12 mouse cellular contexts compared by ENCODE assay signal in genomic region chr17:46619683-46620357, GRCm38 (mm10). TPM values are rescaled to one million over a fixed set of nuclear protein-coding genes. Genes with fewer than 3 reads are reported as not detected.
DNase-seq lines count a peak whose midpoint lies in the region; ATAC-seq and TF ChIP-seq lines count a peak whose summit lies in the region.
"Had no signal": no experiment of that assay in that cellular context is flagged by ENCODE, and none has a peak within 500 bp of the region (broad histone marks: within the 10 kb centered on the region; RNA-seq: fewer than 3 reads in every experiment).

No protein-coding gene starts in this region.

- no peaks in the 10 kb centered on the region for H3K27me3 ChIP-seq in heart, embryonic 12.5 days (replicated peaks)
- H3K27me3 ChIP-seq in forebrain, postnatal 0 days (ENCODE audit: insufficient read depth, low read length) = no peaks in the 10 kb centered on the region
- H3K27me3 ChIP-seq in midbrain, embryonic 10.5 days (ENCODE audit: low read depth, poor library complexity, severe bottlenecking) = no peaks in the 10 kb centered on the region

- intact Hi-C loops in heart, postnatal 36 days (cut with DNase I) = no loop called here

- H3K9me3 ChIP-seq in heart, embryonic 12.5 days (replicated peaks) = no peaks in the 10 kb centered on the region
- no peaks in the 10 kb centered on the region for H3K9me3 ChIP-seq in ES-E14 (ENCODE audit: control insufficient read depth, insufficient read depth, low read depth, low read length)
- H3K9me3 ChIP-seq in forebrain, postnatal 0 days (ENCODE audit: low read length) = no peaks in the 10 kb centered on the region
- H3K9me3 ChIP-seq in midbrain, embryonic 10.5 days (replicated peaks) = no peaks in the 10 kb centered on the region
- H3K9me3 ChIP-seq: liver, embryonic 13.5 days had no signal

- H3K4me1 ChIP-seq in heart, embryonic 12.5 days (replicated peaks) = peaks cover 89% of the 10 kb centered on the region
- peaks cover 25 to 49% of the 10 kb centered on the region in 2 experiments for H3K4me1 ChIP-seq in ES-E14 (ENCODE audit: control insufficient read depth in 2 of 2, insufficient read depth in 2 of 2, low read length in 2 of 2, poor library complexity in 1 of 2)
- peaks cover 43% of the 10 kb centered on the region for H3K4me1 ChIP-seq in forebrain, postnatal 0 days (ENCODE audit: insufficient read depth)
- H3K4me1 ChIP-seq in midbrain, embryonic 10.5 days = peaks cover 84% of the 10 kb centered on the region

- H3K27ac ChIP-seq in heart, embryonic 12.5 days (ENCODE audit: poor library complexity, severe bottlenecking) = peak overlapping the region; percentile 93
- H3K27ac ChIP-seq in ES-E14 (ENCODE audit: insufficient read depth, low read depth, low read length, poor library complexity, severe bottlenecking) = no peak overlapping the region
- peak overlapping the region; percentile 64; the same call in 1 of the 2 replicates for H3K27ac ChIP-seq in forebrain, postnatal 0 days (ENCODE audit: low read depth, low read length)
- H3K27ac ChIP-seq in midbrain, embryonic 10.5 days (replicated peaks) = peak overlapping the region; percentile 93

- WGBS in heart, embryonic 12.5 days = 29% methylated on average over 16 of the region's 16 CpGs
- WGBS in forebrain, postnatal 0 days = 36% methylated on average over 16 of the region's 16 CpGs
- WGBS in midbrain, embryonic 10.5 days = 30% methylated on average over 16 of the region's 16 CpGs

- in situ Hi-C loops in ES-E14 (cut with MboI; ENCODE audit: low sequenced_read_pairs in 2 of 2, unreplicated experiment in 2 of 2) = no loop called here

- no peak for TF ChIP-seq CTCF in forebrain, postnatal 0 days (IDR thresholded peaks at IDR 0.05; ENCODE audit: low read depth)

- no peaks in the 10 kb centered on the region for H3K36me3 ChIP-seq in heart, embryonic 12.5 days
- H3K36me3 ChIP-seq in ES-E14 (ENCODE audit: control insufficient read depth, insufficient read depth, low read length, poor library complexity, severe bottlenecking) = no peaks in the 10 kb centered on the region; the same call in 1 of the 2 replicates
- no peaks in the 10 kb centered on the region for H3K36me3 ChIP-seq in forebrain, postnatal 0 days (ENCODE audit: insufficient read depth)
- H3K36me3 ChIP-seq in midbrain, embryonic 10.5 days = peaks cover 4% of the 10 kb centered on the region; the same call in 1 of the 2 replicates
- H3K36me3 ChIP-seq: liver, embryonic 13.5 days had no signal

- peak overlapping the region; percentile 54 for H3K4me2 ChIP-seq in heart, embryonic 12.5 days
- peak overlapping the region; percentile 16; the same call in 1 of the 2 replicates for H3K4me2 ChIP-seq in forebrain, postnatal 0 days (ENCODE audit: low read depth)

- H3K9ac ChIP-seq in heart, embryonic 12.5 days = peak overlapping the region; percentile 70
- peak overlapping the region; percentile 31; the same call in 1 of the 2 replicates for H3K9ac ChIP-seq in ES-E14 (ENCODE audit: insufficient read depth, low read depth, low read length, poor library complexity, severe bottlenecking)
- peak overlapping the region; percentile 39 for H3K9ac ChIP-seq in forebrain, postnatal 0 days
- H3K9ac ChIP-seq: liver, embryonic 13.5 days had no signal

- no peak overlapping the region for H3K4me3 ChIP-seq in heart, embryonic 12.5 days
- H3K4me3 ChIP-seq in ES-E14 (ENCODE audit: insufficient read depth in 1 of 2, low read depth in 1 of 2, low read length in 2 of 2, poor library complexity in 1 of 2, severe bottlenecking in 1 of 2) = peak overlapping the region in 1 of 2 experiments; percentile 51; a peak in 2 of 4 replicates
- no peak overlapping the region for H3K4me3 ChIP-seq in forebrain, postnatal 0 days (ENCODE audit: low read depth, low read length)
- peak overlapping the region; percentile 44 for H3K4me3 ChIP-seq in midbrain, embryonic 10.5 days
- H3K4me3 ChIP-seq: liver, embryonic 13.5 days had no signal

- DNase-seq in heart, postnatal 36 days = no peak
- DNase-seq in ES-E14 (ENCODE audit: low read depth, low spot score) (no peak), adipocyte (ENCODE audit: low spot score) (no peak)
- DNase-seq in forebrain, postnatal 0 days = no peak
- DNase-seq in midbrain, embryonic 10.5 days (ENCODE audit: low spot score) = peak; percentile 38
- DNase-seq in urinary bladder, adult 2 months (ENCODE audit: low spot score) = no peak
- no peak for DNase-seq in adrenal gland, adult 2 months
- DNase-seq: cerebellum, adult 2 months; heart, postnatal 4 days; liver, embryonic 13.5 days; thymus, adult 18-20 months had no signal

- ATAC-seq in heart, embryonic 12.5 days (ENCODE audit: insufficient number of reproducible peaks, low FRiP score) = no peak
- no peak for ATAC-seq in forebrain, postnatal 0 days

TF ChIP-seq in ES-E14, 5 proteins besides CTCF, POLR2A, EP300 and RAD21:
- TF ChIP-seq ZNF384 (IDR thresholded peaks at IDR 0.05; ENCODE audit: low read depth, low read length) (no peak), ZC3H11A (IDR thresholded peaks at IDR 0.05; ENCODE audit: borderline replicate concordance, low read depth, low read length) (no peak), CHD2 (IDR thresholded peaks at IDR 0.05; ENCODE audit: low read depth, low read length) (no peak), MAFK (IDR thresholded peaks at IDR 0.05; ENCODE audit: insufficient read depth, low read depth, low read length) (no peak), HCFC1 (IDR thresholded peaks at IDR 0.05; ENCODE audit: borderline replicate concordance, insufficient read depth, low read length) (no peak)
TF ChIP-seq in ES-E14: peak in this region for 0.

RNA-seq across cellular contexts. Expression of gene Ptk7, which starts 9.5 kb away (rescaled TPM):
- 68.5 and 71.4 TPM in 2 replicates for polyA plus RNA-seq in heart, embryonic 12.5 days (2016; fragmentation: Nextera tagmentation; extraction: Ambion mirVana)
- 1 to 10 TPM; 2.7 to 4.0 TPM for total RNA-seq in heart, postnatal 36 days (2021)
- total RNA-seq in ES-E14 (2012; rRNA removed) = 200 and 384 TPM in 2 replicates
- total RNA-seq in forebrain, postnatal 0 days (2014; rRNA removed) = 42.4 and 56.6 TPM in 2 replicates
- 18.9 and 19.7 TPM in 2 replicates for polyA plus RNA-seq in forebrain, postnatal 0 days (2015; fragmentation: Nextera tagmentation; extraction: Ambion mirVana)
- 65.3 and 68.4 TPM in 2 replicates for polyA plus RNA-seq in midbrain, embryonic 10.5 days (2016; fragmentation: Nextera tagmentation; extraction: Ambion mirVana)
- 14.9 and 21.1 TPM in 2 replicates for polyA plus RNA-seq in urinary bladder, adult 2 months (2012; rRNA removed)
- total RNA-seq in adrenal gland, adult 2 months (2021) = 1 to 10 TPM; 4.6 to 8.0 TPM
- 8.6 and 9.2 TPM in 2 replicates for polyA plus RNA-seq in adrenal gland, adult 2 months (2012; rRNA removed)

RNA-seq across cellular contexts. Expression of gene Klc4, which starts 26.0 kb away (rescaled TPM):
- polyA plus RNA-seq in heart, embryonic 12.5 days (2016; fragmentation: Nextera tagmentation; extraction: Ambion mirVana) = 19.9 and 21.1 TPM in 2 replicates
- total RNA-seq in heart, postnatal 36 days (2021) = 10 to 100 TPM; 24.5 to 29.1 TPM
- total RNA-seq in ES-E14 (2012; rRNA removed) = 17.8 and 20.7 TPM in 2 replicates
- 31.2 and 32.7 TPM in 2 replicates for total RNA-seq in forebrain, postnatal 0 days (2014; rRNA removed)
- polyA plus RNA-seq in forebrain, postnatal 0 days (2015; fragmentation: Nextera tagmentation; extraction: Ambion mirVana) = 20.3 and 21.3 TPM in 2 replicates
- 33.0 and 40.3 TPM in 2 replicates for polyA plus RNA-seq in midbrain, embryonic 10.5 days (2016; fragmentation: Nextera tagmentation; extraction: Ambion mirVana)
- 16.5 and 21.6 TPM in 2 replicates for polyA plus RNA-seq in urinary bladder, adult 2 months (2012; rRNA removed)
- total RNA-seq in adrenal gland, adult 2 months (2021) = 10 to 100 TPM; 40.9 to 43.1 TPM
- polyA plus RNA-seq in adrenal gland, adult 2 months (2012; rRNA removed) = 25.7 and 29.7 TPM in 2 replicates

RNA-seq across cellular contexts. Expression of gene Mrpl2, which starts 26.2 kb away (rescaled TPM):
- 90.9 and 99.0 TPM in 2 replicates for polyA plus RNA-seq in heart, embryonic 12.5 days (2016; fragmentation: Nextera tagmentation; extraction: Ambion mirVana)
- total RNA-seq in heart, postnatal 36 days (2021) = 100 to 1,000 TPM; 130 to 134 TPM
- total RNA-seq in ES-E14 (2012; rRNA removed) = 205 and 261 TPM in 2 replicates
- total RNA-seq in forebrain, postnatal 0 days (2014; rRNA removed) = 51.4 and 62.9 TPM in 2 replicates
- polyA plus RNA-seq in forebrain, postnatal 0 days (2015; fragmentation: Nextera tagmentation; extraction: Ambion mirVana) = 96.2 and 111 TPM in 2 replicates
- polyA plus RNA-seq in midbrain, embryonic 10.5 days (2016; fragmentation: Nextera tagmentation; extraction: Ambion mirVana) = 126 and 129 TPM in 2 replicates
- 49.8 and 54.6 TPM in 2 replicates for polyA plus RNA-seq in urinary bladder, adult 2 months (2012; rRNA removed)
- total RNA-seq in adrenal gland, adult 2 months (2021) = 100 to 1,000 TPM in 1 of 2 experiments, 10 to 100 TPM in 1; 82.9 to 113 TPM
- 343 and 456 TPM in 2 replicates for polyA plus RNA-seq in adrenal gland, adult 2 months (2012; rRNA removed)

RNA-seq across cellular contexts. Expression of gene Cul7, which starts 30.3 kb away (rescaled TPM):
- 48.1 and 53.1 TPM in 2 replicates for polyA plus RNA-seq in heart, embryonic 12.5 days (2016; fragmentation: Nextera tagmentation; extraction: Ambion mirVana)
- 10 to 100 TPM; 20.7 to 23.8 TPM for total RNA-seq in heart, postnatal 36 days (2021)
- total RNA-seq in ES-E14 (2012; rRNA removed) = 88.5 and 96.1 TPM in 2 replicates
- total RNA-seq in forebrain, postnatal 0 days (2014; rRNA removed) = 77.0 and 89.9 TPM in 2 replicates
- 20.6 and 24.0 TPM in 2 replicates for polyA plus RNA-seq in forebrain, postnatal 0 days (2015; fragmentation: Nextera tagmentation; extraction: Ambion mirVana)
- polyA plus RNA-seq in midbrain, embryonic 10.5 days (2016; fragmentation: Nextera tagmentation; extraction: Ambion mirVana) = 37.4 and 45.1 TPM in 2 replicates
- polyA plus RNA-seq in urinary bladder, adult 2 months (2012; rRNA removed) = 23.5 and 29.9 TPM in 2 replicates
- total RNA-seq in adrenal gland, adult 2 months (2021) = 10 to 100 TPM; 28.6 to 36.3 TPM
- 52.6 and 53.3 TPM in 2 replicates for polyA plus RNA-seq in adrenal gland, adult 2 months (2012; rRNA removed)

RNA-seq across cellular contexts. Expression of gene Rrp36, which starts 54.3 kb away (rescaled TPM):
- polyA plus RNA-seq in heart, embryonic 12.5 days (2016; fragmentation: Nextera tagmentation; extraction: Ambion mirVana) = 36.5 and 38.9 TPM in 2 replicates
- total RNA-seq in heart, postnatal 36 days (2021) = 10 to 100 TPM in 1 of 2 experiments, 1 to 10 TPM in 1; 9.5 to 10.7 TPM
- total RNA-seq in ES-E14 (2012; rRNA removed) = 44.5 and 57.0 TPM in 2 replicates
- 29.7 and 31.1 TPM in 2 replicates for total RNA-seq in forebrain, postnatal 0 days (2014; rRNA removed)
- polyA plus RNA-seq in forebrain, postnatal 0 days (2015; fragmentation: Nextera tagmentation; extraction: Ambion mirVana) = 39.4 and 52.1 TPM in 2 replicates
- 69.4 and 69.6 TPM in 2 replicates for polyA plus RNA-seq in midbrain, embryonic 10.5 days (2016; fragmentation: Nextera tagmentation; extraction: Ambion mirVana)
- 37.1 and 44.6 TPM in 2 replicates for polyA plus RNA-seq in urinary bladder, adult 2 months (2012; rRNA removed)
- total RNA-seq in adrenal gland, adult 2 months (2021) = 10 to 100 TPM; 24.2 to 28.5 TPM
- polyA plus RNA-seq in adrenal gland, adult 2 months (2012; rRNA removed) = 21.7 and 23.8 TPM in 2 replicates
